18 mouse cellular contexts compared by ENCODE assay signal in genomic region chr14:34618808-34619207, GRCm38 (mm10). TPM values are rescaled to one million over a fixed set of nuclear protein-coding genes. Genes with fewer than 3 reads are reported as not detected.
A peak's percentile ranks its signal among the peaks of the same experiment; 100 is the strongest.
DNase-seq lines count a peak whose midpoint lies in the region; ATAC-seq and TF ChIP-seq lines count a peak whose summit lies in the region.
"Had no signal": no experiment of that assay in that cellular context is flagged by ENCODE, and none has a peak within 500 bp of the region (broad histone marks: within the 10 kb centered on the region; RNA-seq: fewer than 3 reads in every experiment).

No protein-coding gene starts in this region.

- H3K9ac ChIP-seq in embryonic facial prominence, embryonic 11.5 days (replicated peaks; ENCODE audit: low read length): no peak overlapping the region
- no peak overlapping the region for H3K9ac ChIP-seq in intestine, postnatal 0 days (ENCODE audit: low read depth, low read length)
- no peak overlapping the region for H3K9ac ChIP-seq in hindbrain, embryonic 14.5 days
- H3K9ac ChIP-seq: forebrain, postnatal 0 days; hindbrain, embryonic 13.5 days; limb, embryonic 15.5 days; midbrain, embryonic 15.5 days; neural tube, embryonic 12.5 days had no signal

- no peaks in the 10 kb centered on the region for H3K79me2 ChIP-seq in C2C12 (ENCODE audit: control insufficient read depth, insufficient read depth)

- H3K79me3 ChIP-seq in C2C12 (ENCODE audit: low read depth): no peaks in the 10 kb centered on the region

- DNase-seq in embryonic facial prominence, embryonic 11.5 days (ENCODE audit: low spot score): no peak
- DNase-seq in embryonic facial prominence, embryonic 10.5 days (ENCODE audit: low spot score): no peak
- DNase-seq in adrenal gland, postnatal 25 days: peak; percentile 35
- DNase-seq in hindbrain, embryonic 14.5 days (ENCODE audit: low spot score): no peak
- DNase-seq in layer of hippocampus, adult 9-10 months (ENCODE audit: low spot score): no peak
- DNase-seq: forebrain, postnatal 0 days; gastrocnemius, postnatal 14 days; kidney, adult 9 months; lung, postnatal 4 days had no signal

- H3K27me3 ChIP-seq in embryonic facial prominence, embryonic 11.5 days (ENCODE audit: control insufficient read depth, insufficient read depth, low read length): peaks cover 9% of the 10 kb centered on the region; the same call in 1 of the 2 replicates
- peaks cover 50% of the 10 kb centered on the region for H3K27me3 ChIP-seq in embryonic facial prominence, embryonic 10.5 days (replicated peaks; ENCODE audit: low read depth, poor library complexity, severe bottlenecking)
- H3K27me3 ChIP-seq in C2C12 (ENCODE audit: control insufficient read depth, insufficient read depth, insufficient read length): peaks cover 5% of the 10 kb centered on the region
- H3K27me3 ChIP-seq in intestine, postnatal 0 days (replicated peaks; ENCODE audit: control insufficient read depth, insufficient read depth, low read length): no peaks in the 10 kb centered on the region
- peaks cover 16% of the 10 kb centered on the region; the same call in 1 of the 2 replicates for H3K27me3 ChIP-seq in hindbrain, embryonic 14.5 days (ENCODE audit: control insufficient read depth, insufficient read depth, low read length)

- ATAC-seq in embryonic facial prominence, embryonic 11.5 days (replicated peaks; ENCODE audit: insufficient number of reproducible peaks, low FRiP score, low TSS enrichment, low read depth): 0 out of 2 replicates have a peak, but pooled peaks have one; percentile 29
- ATAC-seq in intestine, postnatal 0 days: peak; percentile 91
- no peak for ATAC-seq in hindbrain, embryonic 14.5 days (ENCODE audit: low FRiP score)
- no peak for ATAC-seq in activated CD4-positive, CD25-positive, alpha-beta regulatory T cell, adult 4 months
- ATAC-seq: forebrain, postnatal 0 days; midbrain, embryonic 15.5 days had no signal

- H3ac ChIP-seq in C2C12 (ENCODE audit: control insufficient read depth, insufficient read length, low read depth): no peak overlapping the region

- H3K4me3 ChIP-seq in embryonic facial prominence, embryonic 11.5 days (ENCODE audit: low read depth, low read length): no peak overlapping the region
- no peak overlapping the region for H3K4me3 ChIP-seq in embryonic facial prominence, embryonic 10.5 days
- no peak overlapping the region for H3K4me3 ChIP-seq in C2C12 (ENCODE audit: insufficient read depth, poor library complexity, severe bottlenecking)
- H3K4me3 ChIP-seq in intestine, postnatal 0 days (ENCODE audit: low read depth, low read length): no peak overlapping the region
- H3K4me3 ChIP-seq in hindbrain, embryonic 14.5 days (replicated peaks; ENCODE audit: low read length): no peak overlapping the region
- H3K4me3 ChIP-seq: hindbrain, embryonic 13.5 days; layer of hippocampus, adult 2 months; limb, embryonic 15.5 days; midbrain, embryonic 15.5 days; neural tube, embryonic 12.5 days had no signal

- TF ChIP-seq CTCF in C2C12 (IDR thresholded peaks at IDR 0.05; ENCODE audit: control insufficient read depth, insufficient read depth, insufficient read length): no peak
- no peak for TF ChIP-seq CTCF in intestine, postnatal 0 days (IDR thresholded peaks at IDR 0.05; ENCODE audit: low read depth)

- H3K9me3 ChIP-seq in embryonic facial prominence, embryonic 11.5 days (replicated peaks; ENCODE audit: control insufficient read depth, low read length): no peaks in the 10 kb centered on the region
- no peaks in the 10 kb centered on the region for H3K9me3 ChIP-seq in embryonic facial prominence, embryonic 10.5 days
- H3K9me3 ChIP-seq in intestine, postnatal 0 days (ENCODE audit: control insufficient read depth): no peaks in the 10 kb centered on the region
- H3K9me3 ChIP-seq in hindbrain, embryonic 14.5 days (ENCODE audit: control insufficient read depth, low read length): no peaks in the 10 kb centered on the region
- H3K9me3 ChIP-seq: G1E; hindbrain, embryonic 13.5 days; limb, embryonic 15.5 days; midbrain, embryonic 15.5 days; neural tube, embryonic 12.5 days had no signal

- WGBS in embryonic facial prominence, embryonic 11.5 days: 30% methylated on average over 9 of the region's 9 CpGs
- WGBS in embryonic facial prominence, embryonic 10.5 days: 31% methylated on average over 9 of the region's 9 CpGs
- WGBS in intestine, postnatal 0 days: 29% methylated on average over 9 of the region's 9 CpGs
- WGBS in hindbrain, embryonic 14.5 days: 43% methylated on average over 9 of the region's 9 CpGs

- H3K36me3 ChIP-seq in embryonic facial prominence, embryonic 11.5 days (replicated peaks; ENCODE audit: control insufficient read depth, insufficient read depth, low read depth, low read length): no peaks in the 10 kb centered on the region
- H3K36me3 ChIP-seq in embryonic facial prominence, embryonic 10.5 days (replicated peaks): no peaks in the 10 kb centered on the region
- H3K36me3 ChIP-seq in C2C12 (ENCODE audit: control insufficient read depth, insufficient read depth): no peaks in the 10 kb centered on the region
- H3K36me3 ChIP-seq in intestine, postnatal 0 days (ENCODE audit: control insufficient read depth, insufficient read depth): no peaks in the 10 kb centered on the region
- no peaks in the 10 kb centered on the region for H3K36me3 ChIP-seq in hindbrain, embryonic 14.5 days (replicated peaks; ENCODE audit: control insufficient read depth, insufficient read depth)
- H3K36me3 ChIP-seq: G1E; hindbrain, embryonic 13.5 days; limb, embryonic 15.5 days; midbrain, embryonic 15.5 days; neural tube, embryonic 12.5 days had no signal

- H3K4me1 ChIP-seq in embryonic facial prominence, embryonic 11.5 days (ENCODE audit: control insufficient read depth, insufficient read depth, low read length): no peaks in the 10 kb centered on the region
- peaks cover 13% of the 10 kb centered on the region for H3K4me1 ChIP-seq in embryonic facial prominence, embryonic 10.5 days
- no peaks in the 10 kb centered on the region; the same call in 1 of the 2 replicates for H3K4me1 ChIP-seq in intestine, postnatal 0 days (replicated peaks; ENCODE audit: control insufficient read depth, insufficient read depth, low read length)
- no peaks in the 10 kb centered on the region for H3K4me1 ChIP-seq in hindbrain, embryonic 14.5 days (replicated peaks; ENCODE audit: control insufficient read depth, insufficient read depth, low read length)
- H3K4me1 ChIP-seq: midbrain, embryonic 15.5 days had no signal

- no peak overlapping the region for H3K27ac ChIP-seq in embryonic facial prominence, embryonic 11.5 days (replicated peaks; ENCODE audit: low read depth, low read length)
- no peak overlapping the region for H3K27ac ChIP-seq in embryonic facial prominence, embryonic 10.5 days (replicated peaks)
- H3K27ac ChIP-seq in intestine, postnatal 0 days (ENCODE audit: low read depth, low read length): peak overlapping the region; percentile 6; the same call in 1 of the 2 replicates
- no peak overlapping the region for H3K27ac ChIP-seq in hindbrain, embryonic 14.5 days
- H3K27ac ChIP-seq: hindbrain, embryonic 13.5 days; layer of hippocampus, adult 2 months; limb, embryonic 15.5 days; midbrain, embryonic 15.5 days; neural tube, embryonic 12.5 days had no signal

- no peak overlapping the region for H3K4me2 ChIP-seq in embryonic facial prominence, embryonic 11.5 days (ENCODE audit: low read depth, low read length)
- no peak overlapping the region for H3K4me2 ChIP-seq in intestine, postnatal 0 days (replicated peaks; ENCODE audit: low read depth)
- no peak overlapping the region for H3K4me2 ChIP-seq in hindbrain, embryonic 14.5 days (replicated peaks)
- H3K4me2 ChIP-seq: hindbrain, embryonic 13.5 days; limb, embryonic 15.5 days; midbrain, embryonic 15.5 days; neural tube, embryonic 12.5 days had no signal

TF ChIP-seq in C2C12, 6 proteins besides CTCF, POLR2A, EP300 and RAD21:
- TF ChIP-seq CEBPB (IDR thresholded peaks at IDR 0.05; ENCODE audit: low read depth): peak; percentile 81
- no peak for TF ChIP-seq USF1 (IDR thresholded peaks at IDR 0.05; ENCODE audit: low read depth)

RNA-seq across cellular contexts. Expression of gene Opn4, which starts 18.9 kb away (rescaled TPM):
- 0.39 TPM in 1 of 2 replicates, not detected in the other for polyA plus RNA-seq in embryonic facial prominence, embryonic 11.5 days (2014; fragmentation: Nextera tagmentation; extraction: Ambion mirVana)
- polyA plus RNA-seq in embryonic facial prominence, embryonic 10.5 days (2016; fragmentation: Nextera tagmentation; extraction: Ambion mirVana): 0.23 and 0.27 TPM in 2 replicates
- not detected for polyA plus RNA-seq in C2C12 (2012; fragmentation: generic; extraction: Trizol)
- not detected in 2 replicates for total RNA-seq in adrenal gland, postnatal 25 days (2021)
- 0.26 and 0.69 TPM in 2 replicates for polyA plus RNA-seq in intestine, postnatal 0 days (2015; fragmentation: Nextera tagmentation; extraction: Ambion mirVana)
- polyA plus RNA-seq in hindbrain, embryonic 14.5 days (2014; fragmentation: Nextera tagmentation; extraction: Ambion mirVana): not detected in 2 replicates
- not detected for polyA plus RNA-seq in activated CD4-positive, CD25-positive, alpha-beta regulatory T cell, adult 4 months (2017; shearing (Covaris generic))
- total RNA-seq: gastrocnemius, postnatal 14 days; layer of hippocampus, adult 2 months had no signal
- polyA plus RNA-seq: G1E; hindbrain, embryonic 13.5 days; midbrain, embryonic 15.5 days; neural tube, embryonic 12.5 days had no signal

RNA-seq across cellular contexts. Expression of gene Ldb3, which starts 30.3 kb away (rescaled TPM):
- polyA plus RNA-seq in embryonic facial prominence, embryonic 11.5 days (2014; fragmentation: Nextera tagmentation; extraction: Ambion mirVana): 0.31 and 0.90 TPM in 2 replicates
- polyA plus RNA-seq in embryonic facial prominence, embryonic 10.5 days (2016; fragmentation: Nextera tagmentation; extraction: Ambion mirVana): 0.59 TPM in 1 of 2 replicates, not detected in the other
- 4.0 TPM for polyA plus RNA-seq in C2C12 (2012; fragmentation: generic; extraction: Trizol)
- 0.73 and 1.4 TPM in 2 replicates for total RNA-seq in adrenal gland, postnatal 25 days (2021)
- 15.2 and 16.2 TPM in 2 replicates for polyA plus RNA-seq in intestine, postnatal 0 days (2015; fragmentation: Nextera tagmentation; extraction: Ambion mirVana)
- polyA plus RNA-seq in hindbrain, embryonic 14.5 days (2014; fragmentation: Nextera tagmentation; extraction: Ambion mirVana): 0.68 and 0.76 TPM in 2 replicates
- not detected for polyA plus RNA-seq in activated CD4-positive, CD25-positive, alpha-beta regulatory T cell, adult 4 months (2017; shearing (Covaris generic))
- polyA plus RNA-seq: G1E had no signal

RNA-seq across cellular contexts. Expression of gene Wapl, which starts 54.9 kb away (rescaled TPM):
- polyA plus RNA-seq in embryonic facial prominence, embryonic 11.5 days (2014; fragmentation: Nextera tagmentation; extraction: Ambion mirVana): 35.1 and 38.0 TPM in 2 replicates
- polyA plus RNA-seq in embryonic facial prominence, embryonic 10.5 days (2016; fragmentation: Nextera tagmentation; extraction: Ambion mirVana): 26.9 and 27.2 TPM in 2 replicates
- 9.7 TPM for polyA plus RNA-seq in C2C12 (2012; fragmentation: generic; extraction: Trizol)
- total RNA-seq in adrenal gland, postnatal 25 days (2021): 90.8 and 92.9 TPM in 2 replicates
- 18.2 and 20.2 TPM in 2 replicates for polyA plus RNA-seq in intestine, postnatal 0 days (2015; fragmentation: Nextera tagmentation; extraction: Ambion mirVana)
- 16.5 and 16.8 TPM in 2 replicates for polyA plus RNA-seq in hindbrain, embryonic 14.5 days (2014; fragmentation: Nextera tagmentation; extraction: Ambion mirVana)
- polyA plus RNA-seq in activated CD4-positive, CD25-positive, alpha-beta regulatory T cell, adult 4 months (2017; shearing (Covaris generic)): 10 to 100 TPM; 45.6 to 50.6 TPM

Comparison
In these comparisons a context has a peak if more than half of its experiments do, and no peak if none do; other contexts are left out.
1. ATAC-seq: peak in embryonic facial prominence, embryonic 11.5 days (single experiment) and intestine, postnatal 0 days (single experiment); none in hindbrain, embryonic 14.5 days (single experiment) and activated CD4-positive, CD25-positive, alpha-beta regulatory T cell, adult 4 months (single experiment).